Mouse (Mus musculus): Measurements from ENCODE around the gene Vsx1. TPM values are rescaled to one million over a fixed set of nuclear protein-coding genes. Genes with fewer than 3 reads are reported as not detected.
A peak's percentile ranks its signal among the peaks of the same experiment; 100 is the strongest.

Gene Vsx1
- polyA plus RNA-seq, 1 experiment from 2014 or later: not detected

DNA sequence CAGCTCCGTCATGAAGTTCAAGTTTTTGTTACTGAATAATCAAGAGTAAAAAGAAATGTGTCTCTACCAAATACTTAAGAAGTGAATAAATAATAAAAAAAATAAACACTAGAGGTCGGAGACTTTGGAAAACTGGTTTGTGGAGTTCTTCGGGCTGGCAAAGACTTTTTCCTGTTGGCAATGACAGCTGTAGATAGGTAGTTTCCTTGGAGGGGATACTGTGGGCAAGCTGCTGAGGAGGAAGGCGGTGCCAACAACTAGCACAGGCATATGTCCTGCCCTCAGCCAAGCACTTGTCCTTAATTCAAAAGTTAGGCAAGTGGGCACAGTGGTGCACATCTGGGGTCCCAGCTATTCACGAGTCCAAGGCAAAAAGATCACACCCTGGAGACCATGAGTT, 20.2 kb downstream of the Vsx1 start:
- no peak overlapping the region for H3K4me2 ChIP-seq (ENCODE audit: low read length)

DNA sequence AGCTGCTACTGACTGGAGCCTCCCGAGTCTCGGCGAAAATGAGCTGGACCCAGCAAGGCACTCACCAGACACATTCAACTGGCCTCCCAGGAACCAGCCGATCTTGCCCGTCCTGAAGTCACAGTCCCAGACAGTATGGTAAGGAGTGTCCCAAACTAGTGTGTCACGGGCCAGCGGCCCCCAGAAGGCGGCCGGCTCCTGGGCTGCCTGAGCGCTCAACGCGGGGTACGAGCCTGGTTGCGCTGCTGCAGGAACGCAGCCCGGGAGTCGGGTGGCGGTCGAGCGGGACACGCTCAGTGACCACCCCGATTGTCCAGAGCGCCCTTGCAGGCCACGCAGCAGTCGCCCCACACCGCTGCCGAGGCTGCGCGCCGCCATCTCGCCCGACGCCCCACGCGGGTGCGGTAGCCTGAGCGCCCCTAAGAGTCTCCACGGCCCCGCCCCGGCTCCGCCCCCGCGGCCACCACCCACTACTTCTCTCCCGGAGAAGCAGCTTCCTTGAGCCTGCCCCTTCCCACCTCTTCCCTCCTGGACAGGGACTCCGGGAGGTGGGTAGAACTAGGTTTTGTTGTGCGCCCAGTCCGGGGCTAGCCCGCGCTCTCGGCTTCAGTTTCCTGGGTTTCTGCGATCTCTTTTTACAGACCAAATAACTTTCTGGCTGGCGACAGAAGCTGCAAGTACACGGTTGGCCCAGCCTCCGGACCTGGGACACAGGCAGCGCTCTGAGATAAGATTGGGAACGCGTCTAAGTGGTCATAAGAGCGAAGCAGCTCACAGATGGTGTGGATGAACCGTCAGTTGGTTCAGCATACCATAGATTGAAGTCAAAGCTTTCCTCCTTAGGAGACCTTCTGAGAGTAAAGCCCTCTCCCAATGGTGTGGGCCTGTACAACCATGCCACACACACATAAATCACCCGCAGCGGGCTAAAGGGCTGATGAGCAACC, 21.1 kb downstream of the Vsx1 start, which contains the start of gene Acss1:
TSS of gene Acss1 (minus strand) at position 681 of the 947 bp plus-strand sequence.
- Histone ChIP-seq H3K27me3 (ENCODE audit: insufficient read depth, low read length) (0 out of 2 replicates have a peak, but pooled peaks cover 2% of the 10 kb centered on the region), H3K9ac (ENCODE audit: low read depth, low read length) (peak within 1 kb of the TSS; percentile 71), H3K4me3 (replicated peaks; ENCODE audit: low read depth, low read length) (peak within 1 kb of the TSS; percentile 56), H3K27ac (peak within 1 kb of the TSS; percentile 54), H3K36me3 (ENCODE audit: insufficient read depth, low read length) (no peaks in the 10 kb centered on the region), H3K4me1 (replicated peaks; ENCODE audit: insufficient read depth, low read length) (peaks cover 5% of the 10 kb centered on the region; the same call in 1 of the 2 replicates), H3K4me2 (ENCODE audit: low read length) (peak within 1 kb of the TSS; percentile 88), H3K9me3 (replicated peaks; ENCODE audit: low read length) (no peaks in the 10 kb centered on the region)
- ATAC-seq (replicated peaks; ENCODE audit: low FRiP score, low read depth) (peak; percentile 73), DNase-seq (ENCODE audit: low spot score) (peak; percentile 51)
- WGBS: 2% methylated on average over 60 of the region's 61 CpGs
- no peak for TF ChIP-seq CTCF (IDR thresholded peaks at IDR 0.05; ENCODE audit: low read depth)

More for the DNA sequence above, 20.2 kb downstream of the Vsx1 start:
- H3K9me3 ChIP-seq (replicated peaks; ENCODE audit: low read length): no peaks in the 10 kb centered on the region
- H3K27me3 ChIP-seq (ENCODE audit: insufficient read depth, low read length): 0 out of 2 replicates have a peak, but pooled peaks cover 2% of the 10 kb centered on the region
- no peak overlapping the region for H3K9ac ChIP-seq (ENCODE audit: low read depth, low read length)
- ATAC-seq (replicated peaks; ENCODE audit: low FRiP score, low read depth): no peak
- no peaks in the 10 kb centered on the region for H3K36me3 ChIP-seq (ENCODE audit: insufficient read depth, low read length)
- no peak overlapping the region for H3K27ac ChIP-seq
- no peak for DNase-seq (ENCODE audit: low spot score)
- H3K4me1 ChIP-seq (replicated peaks; ENCODE audit: insufficient read depth, low read length): peaks cover 5% of the 10 kb centered on the region; the same call in 1 of the 2 replicates
- H3K4me3 ChIP-seq (replicated peaks; ENCODE audit: low read depth, low read length): no peak overlapping the region
- 78% methylated on average over 5 of the region's 5 CpGs for WGBS
- TF ChIP-seq CTCF (IDR thresholded peaks at IDR 0.05; ENCODE audit: low read depth): no peak

DNA sequence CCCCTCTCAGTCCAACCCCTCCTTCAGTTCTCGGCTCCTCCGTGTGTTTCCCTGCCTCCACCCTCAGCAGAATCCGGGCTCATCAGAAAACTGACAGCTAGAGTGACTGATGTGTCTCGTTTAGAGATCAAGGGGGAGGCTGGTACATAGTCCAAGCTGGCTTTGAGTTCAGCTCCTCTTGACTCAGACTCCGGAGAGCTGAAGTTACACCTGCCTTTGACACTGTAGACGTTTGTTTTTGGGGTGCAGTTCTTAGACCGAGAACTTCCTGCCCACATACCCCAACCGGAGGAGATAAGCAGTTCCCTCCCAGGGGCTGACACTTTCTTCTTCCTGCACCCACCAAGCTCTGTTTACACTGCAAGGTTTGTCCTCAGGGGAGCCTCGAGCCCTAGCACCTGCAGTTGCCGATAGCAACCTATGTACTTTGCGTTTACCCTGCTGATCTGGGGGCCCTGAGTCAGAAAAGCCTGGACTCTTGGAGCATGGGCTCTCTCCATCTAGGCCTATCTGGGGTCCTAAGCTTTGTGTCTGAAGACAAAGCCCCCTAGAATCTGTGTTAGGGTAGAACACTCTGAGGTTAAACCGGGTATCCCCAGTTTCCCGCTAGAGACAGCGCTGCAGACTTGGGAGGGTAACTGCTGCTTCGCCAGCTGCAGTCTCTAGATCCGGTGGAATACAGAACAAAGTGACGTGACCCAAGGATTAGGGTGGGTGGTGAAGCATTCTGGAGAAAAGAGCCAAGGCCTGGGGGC, 21.9 kb downstream of the Vsx1 start:
- Histone ChIP-seq H3K9ac (ENCODE audit: low read depth, low read length) (peak overlapping the region; percentile 71), H3K27me3 (ENCODE audit: insufficient read depth, low read length) (0 out of 2 replicates have a peak, but pooled peaks cover 2% of the 10 kb centered on the region), H3K4me3 (replicated peaks; ENCODE audit: low read depth, low read length) (peak overlapping the region; percentile 56), H3K4me2 (ENCODE audit: low read length) (peak overlapping the region; percentile 88), H3K9me3 (replicated peaks; ENCODE audit: low read length) (no peaks in the 10 kb centered on the region), H3K4me1 (replicated peaks; ENCODE audit: insufficient read depth, low read length) (peaks cover 5% of the 10 kb centered on the region; the same call in 1 of the 2 replicates), H3K36me3 (ENCODE audit: insufficient read depth, low read length) (no peaks in the 10 kb centered on the region), H3K27ac (peak overlapping the region; percentile 54)
- TF ChIP-seq CTCF (IDR thresholded peaks at IDR 0.05; ENCODE audit: low read depth): no peak
- no peak for DNase-seq (ENCODE audit: low spot score)
- peak; percentile 61 for ATAC-seq (replicated peaks; ENCODE audit: low FRiP score, low read depth)
- 4% methylated on average over 17 of the region's 17 CpGs for WGBS

DNA sequence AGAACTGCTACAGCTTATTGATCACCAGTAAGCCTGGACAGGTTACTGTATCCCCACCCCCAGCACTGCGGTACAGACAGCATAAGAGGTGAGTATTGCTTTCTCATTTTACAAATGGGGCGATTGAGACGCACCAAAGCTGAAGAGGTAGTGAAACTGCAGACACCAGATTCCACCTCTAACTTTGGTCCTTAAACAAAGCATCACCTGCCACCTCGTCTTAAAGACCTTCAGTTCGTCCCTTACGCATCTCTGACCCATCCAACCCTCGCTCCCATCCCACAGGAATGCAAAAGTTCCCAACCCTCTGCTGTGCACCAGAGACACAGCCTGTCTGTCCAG, 22.5 kb downstream of the Vsx1 start:
- Histone ChIP-seq H3K4me2 (ENCODE audit: low read length) (peak overlapping the region; percentile 88), H3K9ac (ENCODE audit: low read depth, low read length) (no peak overlapping the region), H3K27ac (no peak overlapping the region; the same call in 1 of the 2 replicates), H3K4me1 (replicated peaks; ENCODE audit: insufficient read depth, low read length) (peaks cover 5% of the 10 kb centered on the region; the same call in 1 of the 2 replicates), H3K36me3 (ENCODE audit: insufficient read depth, low read length) (no peaks in the 10 kb centered on the region), H3K27me3 (ENCODE audit: insufficient read depth, low read length) (0 out of 2 replicates have a peak, but pooled peaks cover 2% of the 10 kb centered on the region), H3K4me3 (replicated peaks; ENCODE audit: low read depth, low read length) (peak overlapping the region; percentile 56), H3K9me3 (replicated peaks; ENCODE audit: low read length) (no peaks in the 10 kb centered on the region)
- TF ChIP-seq CTCF (IDR thresholded peaks at IDR 0.05; ENCODE audit: low read depth): no peak
- 64% methylated on average over 7 of the region's 7 CpGs for WGBS
- DNase-seq (ENCODE audit: low spot score) (no peak), ATAC-seq (replicated peaks; ENCODE audit: low FRiP score, low read depth) (no peak)

GRCm38 (mm10) chr2:150665534-150666451, 23.4 kb downstream of the Vsx1 start:
- Histone ChIP-seq H3K4me3 (replicated peaks; ENCODE audit: low read depth, low read length) (no peak overlapping the region), H3K27me3 (ENCODE audit: insufficient read depth, low read length) (no peaks in the 10 kb centered on the region), H3K4me2 (ENCODE audit: low read length) (no peak overlapping the region), H3K36me3 (ENCODE audit: insufficient read depth, low read length) (no peaks in the 10 kb centered on the region), H3K4me1 (replicated peaks; ENCODE audit: insufficient read depth, low read length) (peaks cover 5% of the 10 kb centered on the region; the same call in 1 of the 2 replicates), H3K27ac (no peak overlapping the region), H3K9ac (ENCODE audit: low read depth, low read length) (no peak overlapping the region), H3K9me3 (replicated peaks; ENCODE audit: low read length) (no peaks in the 10 kb centered on the region)
- DNase-seq (ENCODE audit: low spot score): no peak
- 53% methylated on average over 10 of the region's 10 CpGs for WGBS
- no peak for ATAC-seq (replicated peaks; ENCODE audit: low FRiP score, low read depth)
- no peak for TF ChIP-seq CTCF (IDR thresholded peaks at IDR 0.05; ENCODE audit: low read depth)
